Mouse (Mus musculus): ENCODE results near the gene Arl5a.

Gene Arl5a

DNA sequence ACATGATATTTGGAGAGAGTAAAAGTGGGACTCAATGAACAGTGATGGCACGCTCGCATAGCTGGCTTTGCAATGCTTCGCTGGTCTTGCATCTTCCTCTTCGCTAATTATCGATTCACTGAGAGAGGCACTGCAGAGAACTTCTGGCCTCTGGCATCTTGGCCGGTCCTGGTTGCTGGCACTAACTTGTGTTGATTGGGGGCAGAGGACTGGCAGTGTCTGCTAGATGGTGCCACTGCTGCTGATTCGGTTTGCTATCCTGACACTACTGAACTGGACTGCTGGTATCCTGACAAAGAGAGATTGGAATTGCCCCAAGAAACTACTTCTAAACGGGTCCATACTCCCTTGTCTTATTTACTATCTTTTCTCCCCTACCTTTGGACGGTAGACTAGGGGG lies 63.6 kb downstream of the Arl5a start:
- no peak for DNase-seq (ENCODE audit: low spot score in 2 of 2)

DNA sequence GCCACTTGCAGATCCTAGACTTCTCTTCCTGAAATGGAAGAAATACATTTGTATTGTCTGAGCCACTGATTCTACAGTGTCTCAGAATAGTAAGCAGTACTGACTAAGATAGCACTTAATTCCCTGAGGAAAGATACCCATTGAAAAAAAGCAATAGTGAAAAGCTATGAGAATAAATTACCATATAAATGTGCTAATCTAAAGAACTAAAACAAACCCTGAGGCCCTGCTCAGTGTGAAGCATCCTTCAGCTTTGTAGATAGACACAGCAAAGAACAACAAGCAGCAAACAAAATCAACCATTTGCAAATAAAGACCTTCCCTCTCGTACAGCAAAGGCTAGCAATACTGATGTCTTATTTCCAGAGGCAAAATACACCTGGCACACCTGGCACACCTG lies 65.0 kb downstream of the Arl5a start:
- no peak for DNase-seq (ENCODE audit: low spot score in 2 of 2)

DNA sequence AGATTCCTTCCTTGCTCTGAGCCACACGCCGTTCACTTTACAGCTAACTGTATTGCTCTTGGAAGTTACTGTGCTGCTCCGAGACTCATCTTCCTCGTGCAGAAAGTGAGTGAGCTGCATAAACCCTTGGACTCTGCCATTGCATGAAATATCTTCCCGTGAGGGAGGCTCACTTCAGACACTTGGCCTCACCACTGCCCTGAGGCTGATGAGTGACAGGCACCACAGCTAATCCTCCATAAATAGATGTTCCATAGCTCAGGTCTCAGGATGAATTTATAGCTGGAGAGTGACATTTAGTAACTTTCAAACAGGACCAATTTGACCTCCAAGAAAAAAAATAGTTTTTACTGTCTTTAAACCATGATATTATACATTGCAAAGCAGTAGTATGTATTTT lies 66.5 kb downstream of the Arl5a start:
- no peak for DNase-seq (ENCODE audit: low spot score in 2 of 2)

DNA sequence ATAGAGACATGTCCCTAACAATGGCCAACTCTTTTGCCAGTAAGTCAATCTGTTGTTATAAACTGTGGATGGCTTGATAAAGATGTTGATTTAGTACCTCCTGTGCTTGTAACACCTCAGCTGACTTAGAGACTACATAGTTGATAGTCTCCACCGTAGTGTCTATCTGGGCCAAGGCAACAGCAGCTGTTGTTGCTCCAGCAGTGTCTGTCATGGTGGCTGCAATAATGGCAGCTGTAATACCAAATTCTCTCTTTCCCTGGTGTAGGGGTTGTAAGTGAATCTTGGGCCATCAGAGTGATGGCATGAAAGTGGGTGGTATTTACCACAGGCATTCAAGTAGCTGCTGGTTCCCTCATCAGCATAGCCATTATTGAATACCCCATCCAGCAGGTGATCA lies 73.7 kb downstream of the Arl5a start:
- DNase-seq (ENCODE audit: low spot score in 2 of 2): no peak

All from spleen, postnatal 36 days (tissue).